Mouse (Mus musculus): ENCODE measurements around the gene Qprt. TPM values are rescaled to one million over a fixed set of nuclear protein-coding genes. Genes with fewer than 3 reads are reported as not detected.

Gene Qprt
- polyA plus RNA-seq, 1 experiment from 2014 or later, result 0.64 TPM

DNA sequence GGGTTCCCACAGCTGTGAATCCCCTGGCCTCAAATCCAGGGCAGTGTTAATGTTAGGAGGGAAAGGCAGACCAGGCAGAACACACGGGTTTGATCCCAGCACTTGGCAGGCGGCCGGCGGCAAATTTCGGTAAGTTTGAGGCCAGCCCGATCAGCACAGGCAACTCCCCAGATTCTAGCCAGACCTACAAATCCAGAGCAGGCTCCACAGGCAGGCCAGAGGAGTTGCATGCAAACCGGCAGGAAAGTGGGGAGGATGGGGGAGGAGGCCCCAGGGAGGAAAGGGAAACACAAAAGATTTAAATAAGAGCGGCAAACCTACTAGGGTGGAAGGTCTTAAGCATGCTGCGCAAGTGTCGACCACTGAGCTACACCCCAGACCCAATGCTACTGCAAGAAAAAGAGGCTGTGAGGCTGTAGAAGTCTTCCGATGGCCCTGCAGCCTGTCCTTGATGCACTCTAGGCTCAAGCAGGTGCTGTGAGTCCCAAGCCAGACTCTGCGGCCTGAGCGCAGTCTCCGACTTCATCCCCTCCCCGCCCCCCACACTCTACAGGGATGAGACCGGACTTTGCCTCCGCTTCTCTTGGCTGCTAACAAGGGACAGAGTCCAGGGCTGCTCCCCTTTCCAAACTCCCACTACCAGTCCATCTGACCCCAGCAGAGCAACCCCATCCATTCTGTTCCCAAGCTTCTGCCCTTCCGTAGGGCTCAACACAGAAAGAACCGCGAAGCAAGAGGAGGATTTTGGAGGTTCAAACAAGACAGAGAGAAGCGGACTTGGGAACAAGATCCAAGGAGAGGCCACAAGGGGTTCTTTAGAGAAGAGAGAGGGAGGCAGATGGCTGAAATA lies 740 bp downstream of the Qprt start:
- ATAC-seq (ENCODE audit: borderline replicate concordance, extremely low read depth, low FRiP score, low TSS enrichment), result no peak
- H3K36me3 ChIP-seq, result no peaks in the 10 kb centered on the region
- peaks cover 42% of the 10 kb centered on the region for H3K27me3 ChIP-seq
- peaks cover 6% of the 10 kb centered on the region; the same call in 1 of the 2 replicates for H3K9me3 ChIP-seq
- no peak overlapping the region for H3K9ac ChIP-seq
- no peak overlapping the region for H3K27ac ChIP-seq
- WGBS, result 15% methylated on average over 21 of the region's 21 CpGs
- H3K4me3 ChIP-seq, result no peak overlapping the region
- H3K4me2 ChIP-seq, result no peak overlapping the region
- H3K4me1 ChIP-seq, result no peaks in the 10 kb centered on the region

DNA sequence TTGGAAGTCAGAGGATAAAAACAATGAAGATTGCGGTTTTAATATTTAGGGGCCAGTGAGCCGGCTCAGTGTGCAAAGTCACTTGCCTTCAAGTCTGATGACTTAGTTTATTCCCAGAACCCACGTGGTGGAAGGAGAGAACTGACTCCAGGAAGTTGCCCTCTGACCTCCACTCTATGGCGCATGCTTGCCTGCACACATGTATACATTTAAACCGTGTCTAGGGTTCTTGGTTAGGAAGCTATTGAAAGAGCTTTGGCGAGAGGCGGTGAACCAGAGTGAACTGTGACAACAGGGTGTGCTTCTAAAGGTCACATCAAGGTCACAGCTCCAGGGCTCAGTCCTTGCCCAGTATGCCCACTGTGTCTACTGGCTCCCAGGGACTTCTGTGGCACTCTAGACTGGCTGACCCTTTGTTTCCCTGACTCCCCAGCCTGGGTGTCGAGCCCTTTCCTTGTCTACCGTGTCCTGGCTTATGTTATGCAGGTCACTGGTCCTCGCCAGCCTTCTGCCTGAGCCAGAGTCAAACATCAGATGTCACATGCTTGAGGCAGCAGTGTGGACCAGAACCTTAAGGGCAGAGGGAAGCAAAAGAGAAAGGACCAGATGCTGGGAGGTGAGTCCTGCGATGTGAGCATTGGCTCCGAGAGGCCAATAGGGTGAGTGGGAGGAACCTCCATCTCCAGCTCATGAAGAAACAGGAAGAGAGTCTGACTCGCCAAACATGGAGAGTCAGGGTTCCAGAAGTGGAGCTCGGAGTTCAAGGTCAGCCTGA lies 3.2 kb downstream of the Qprt start:
- no peaks in the 10 kb centered on the region for H3K9me3 ChIP-seq
- WGBS, result 54% methylated on average over 14 of the region's 14 CpGs
- H3K4me1 ChIP-seq, result no peaks in the 10 kb centered on the region
- no peaks in the 10 kb centered on the region for H3K36me3 ChIP-seq
- ATAC-seq (ENCODE audit: borderline replicate concordance, extremely low read depth, low FRiP score, low TSS enrichment), result 0 out of 2 replicates have a peak, but pooled peaks have one; percentile 39
- no peak overlapping the region for H3K4me3 ChIP-seq
- peaks cover 42% of the 10 kb centered on the region for H3K27me3 ChIP-seq
- H3K9ac ChIP-seq, result no peak overlapping the region
- H3K27ac ChIP-seq, result no peak overlapping the region
- no peak overlapping the region for H3K4me2 ChIP-seq

DNA sequence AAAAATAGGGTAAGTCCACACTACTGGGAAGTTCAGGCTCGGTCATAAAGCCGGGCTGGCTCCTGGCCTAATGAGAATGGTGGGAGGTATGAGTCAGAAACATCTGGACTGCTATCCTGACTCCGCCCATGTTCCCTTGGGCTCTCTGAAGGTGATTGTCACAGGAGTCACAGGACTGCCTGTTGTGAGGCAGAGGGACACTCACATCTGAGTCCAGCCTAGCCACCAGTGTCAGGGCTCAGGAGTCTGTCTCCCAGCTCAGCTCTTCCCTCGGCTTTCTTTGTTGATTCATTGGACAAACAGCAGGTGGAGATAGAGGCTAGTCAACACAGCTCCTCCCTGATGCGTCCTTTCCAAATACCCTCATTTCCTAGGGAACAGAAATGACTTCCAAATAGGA lies 4.1 kb downstream of the Qprt start:
- H3K27ac ChIP-seq, result no peak overlapping the region
- no peak for ATAC-seq (ENCODE audit: borderline replicate concordance, extremely low read depth, low FRiP score, low TSS enrichment)
- 29% methylated on average over 5 of the region's 5 CpGs for whole genome bisulfite sequencing
- no peak overlapping the region for H3K4me3 ChIP-seq
- H3K36me3 ChIP-seq, result no peaks in the 10 kb centered on the region
- H3K4me1 ChIP-seq, result peaks cover 5% of the 10 kb centered on the region; the same call in 1 of the 2 replicates
- no peaks in the 10 kb centered on the region for H3K9me3 ChIP-seq
- H3K27me3 ChIP-seq, result peaks cover 38% of the 10 kb centered on the region
- no peak overlapping the region for H3K4me2 ChIP-seq
- H3K9ac ChIP-seq, result no peak overlapping the region

DNA sequence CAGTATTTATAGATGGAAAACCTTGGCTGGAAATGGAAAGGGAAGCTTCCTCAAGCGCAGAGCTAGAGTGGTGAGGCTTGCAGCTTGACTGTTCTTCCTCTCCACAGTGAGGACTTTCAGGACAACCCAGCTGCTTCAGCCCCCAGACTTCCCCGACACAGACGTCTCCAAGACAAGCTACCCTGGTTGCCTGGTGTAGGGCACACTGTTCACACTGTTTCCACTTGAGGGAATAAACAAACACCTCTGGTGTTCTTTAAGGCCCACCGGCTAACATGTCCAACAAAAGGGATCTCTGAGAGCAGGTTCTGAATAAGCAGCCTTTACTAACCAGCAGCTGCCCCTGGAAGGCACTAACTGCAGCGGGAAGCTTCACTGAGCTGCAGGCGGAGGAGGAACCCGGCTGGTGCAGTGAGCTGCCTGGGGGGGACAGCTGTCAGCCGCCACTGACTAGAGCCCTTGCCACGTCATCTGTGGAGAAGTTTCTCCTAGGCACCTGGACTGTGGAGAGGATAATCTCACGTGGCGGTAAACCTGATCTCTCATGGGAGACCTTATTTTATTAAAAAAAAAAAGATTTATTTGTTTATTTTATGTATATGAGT lies 5.6 kb downstream of the Qprt start:
- 50% methylated on average over 11 of the region's 11 CpGs for WGBS
- no peak overlapping the region for H3K4me2 ChIP-seq
- H3K9me3 ChIP-seq, result no peaks in the 10 kb centered on the region
- ATAC-seq (ENCODE audit: borderline replicate concordance, extremely low read depth, low FRiP score, low TSS enrichment), result no peak
- H3K36me3 ChIP-seq, result no peaks in the 10 kb centered on the region
- H3K4me1 ChIP-seq, result peaks cover 7% of the 10 kb centered on the region; the same call in 1 of the 2 replicates
- no peak overlapping the region for H3K4me3 ChIP-seq
- peaks cover 26% of the 10 kb centered on the region for H3K27me3 ChIP-seq
- no peak overlapping the region for H3K27ac ChIP-seq
- H3K9ac ChIP-seq, result no peak overlapping the region

DNA sequence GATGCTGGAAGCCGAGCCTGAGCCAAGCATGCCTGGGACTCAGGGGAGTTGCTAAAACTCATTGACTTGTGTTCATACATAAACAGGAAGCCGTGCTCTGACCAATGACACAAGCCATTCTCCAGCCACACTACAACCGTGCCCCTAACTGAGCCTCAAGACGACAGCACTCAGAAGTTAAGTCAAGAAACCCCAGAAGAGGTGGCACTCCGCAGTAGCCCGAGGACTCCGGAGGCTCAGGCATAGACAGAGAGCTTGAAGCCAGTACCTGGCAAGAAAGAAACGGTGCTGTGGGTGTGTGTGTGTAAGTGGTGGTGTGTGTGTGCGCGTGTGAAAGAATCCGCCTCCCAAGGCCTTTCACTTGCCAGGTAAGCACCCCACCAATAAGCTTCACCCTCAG lies 7.1 kb downstream of the Qprt start:
- ATAC-seq (ENCODE audit: borderline replicate concordance, extremely low read depth, low FRiP score, low TSS enrichment), result no peak
- WGBS, result 64% methylated on average over 11 of the region's 11 CpGs
- Histone ChIP-seq H3K9ac (no peak overlapping the region), H3K4me3 (no peak overlapping the region), H3K4me2 (no peak overlapping the region), H3K27ac (no peak overlapping the region), H3K4me1 (peaks cover 7% of the 10 kb centered on the region; the same call in 1 of the 2 replicates), H3K27me3 (peaks cover 11% of the 10 kb centered on the region; the same call in 1 of the 2 replicates), H3K36me3 (no peaks in the 10 kb centered on the region), H3K9me3 (no peaks in the 10 kb centered on the region)

DNA sequence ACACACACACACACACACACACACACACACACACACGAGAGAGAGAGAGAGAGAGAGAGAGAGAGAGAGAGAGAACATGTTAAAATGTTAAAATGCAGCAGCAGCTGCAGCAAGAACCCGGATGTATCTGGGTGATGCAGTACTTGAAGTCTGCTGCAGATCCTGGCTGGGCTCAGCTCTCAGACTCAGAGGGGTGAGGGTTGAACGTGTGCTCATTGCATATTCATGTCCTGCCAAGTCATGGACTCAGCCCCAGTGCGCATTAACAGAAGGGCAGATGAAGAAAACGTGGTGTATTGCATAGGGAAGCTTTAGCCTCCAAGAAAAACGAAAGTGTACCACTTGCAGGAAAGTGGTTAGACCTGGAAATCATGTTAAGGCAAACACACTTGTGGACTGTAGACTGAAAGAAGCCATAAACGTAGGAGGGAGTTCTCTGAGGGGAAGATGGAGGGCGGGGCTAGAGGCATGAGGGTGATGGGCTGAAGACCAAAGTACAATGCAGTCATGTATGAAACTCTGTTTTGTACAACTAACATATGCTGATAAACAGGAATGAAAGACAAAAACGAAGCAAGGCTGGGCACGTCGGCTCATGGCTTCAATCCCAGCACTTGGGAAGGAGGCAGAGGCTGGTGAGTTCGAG lies 8.3 kb downstream of the Qprt start:
- no peak overlapping the region for H3K27ac ChIP-seq
- no peak for ATAC-seq (ENCODE audit: borderline replicate concordance, extremely low read depth, low FRiP score, low TSS enrichment)
- H3K9me3 ChIP-seq, result no peaks in the 10 kb centered on the region
- no peak overlapping the region for H3K9ac ChIP-seq
- H3K27me3 ChIP-seq, result no peaks in the 10 kb centered on the region
- H3K36me3 ChIP-seq, result no peaks in the 10 kb centered on the region
- 42% methylated on average over 11 of the region's 12 CpGs for WGBS
- H3K4me2 ChIP-seq, result no peak overlapping the region
- H3K4me1 ChIP-seq, result peaks cover 7% of the 10 kb centered on the region; the same call in 1 of the 2 replicates
- no peak overlapping the region for H3K4me3 ChIP-seq

DNA sequence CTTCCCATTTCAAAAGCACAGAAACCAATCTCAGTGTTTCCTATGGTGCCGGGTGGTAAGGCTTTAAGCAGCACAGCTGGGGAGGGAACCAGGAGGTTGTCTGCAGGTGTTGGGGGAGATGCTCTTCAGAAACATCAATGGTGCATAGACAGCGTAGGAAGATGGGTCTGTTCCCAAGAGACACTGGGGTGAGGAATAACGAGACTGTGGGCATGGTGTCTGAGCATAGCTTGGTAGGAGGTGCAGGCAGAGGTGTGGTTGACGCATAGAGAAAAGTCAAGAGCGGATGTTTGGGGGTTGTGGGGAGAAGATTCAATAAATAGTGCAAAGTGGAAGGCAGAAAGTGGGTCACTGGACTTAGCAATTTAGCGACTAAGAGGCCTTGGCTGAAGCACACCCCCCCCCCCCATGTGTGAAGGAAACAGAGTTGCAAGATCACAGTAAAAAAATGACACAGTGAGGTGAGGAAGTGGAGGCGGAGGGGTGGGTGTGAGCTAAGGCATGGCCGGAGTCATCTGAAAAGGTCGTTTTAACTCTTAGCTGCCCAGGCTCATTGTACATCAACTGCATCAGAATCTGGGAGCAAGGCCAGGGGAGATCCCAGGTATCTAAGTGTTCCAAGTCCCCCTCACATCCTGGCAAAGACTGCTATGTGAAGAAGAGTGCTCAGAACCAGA lies 9.0 kb downstream of the Qprt start:
- no peak overlapping the region for H3K4me3 ChIP-seq
- no peaks in the 10 kb centered on the region for H3K27me3 ChIP-seq
- no peaks in the 10 kb centered on the region for H3K9me3 ChIP-seq
- H3K4me1 ChIP-seq, result peaks cover 7% of the 10 kb centered on the region; the same call in 1 of the 2 replicates
- H3K4me2 ChIP-seq, result no peak overlapping the region
- H3K36me3 ChIP-seq, result no peaks in the 10 kb centered on the region
- H3K27ac ChIP-seq, result no peak overlapping the region
- WGBS, result 24% methylated on average over 9 of the region's 9 CpGs
- ATAC-seq (ENCODE audit: borderline replicate concordance, extremely low read depth, low FRiP score, low TSS enrichment), result no peak
- no peak overlapping the region for H3K9ac ChIP-seq

DNA sequence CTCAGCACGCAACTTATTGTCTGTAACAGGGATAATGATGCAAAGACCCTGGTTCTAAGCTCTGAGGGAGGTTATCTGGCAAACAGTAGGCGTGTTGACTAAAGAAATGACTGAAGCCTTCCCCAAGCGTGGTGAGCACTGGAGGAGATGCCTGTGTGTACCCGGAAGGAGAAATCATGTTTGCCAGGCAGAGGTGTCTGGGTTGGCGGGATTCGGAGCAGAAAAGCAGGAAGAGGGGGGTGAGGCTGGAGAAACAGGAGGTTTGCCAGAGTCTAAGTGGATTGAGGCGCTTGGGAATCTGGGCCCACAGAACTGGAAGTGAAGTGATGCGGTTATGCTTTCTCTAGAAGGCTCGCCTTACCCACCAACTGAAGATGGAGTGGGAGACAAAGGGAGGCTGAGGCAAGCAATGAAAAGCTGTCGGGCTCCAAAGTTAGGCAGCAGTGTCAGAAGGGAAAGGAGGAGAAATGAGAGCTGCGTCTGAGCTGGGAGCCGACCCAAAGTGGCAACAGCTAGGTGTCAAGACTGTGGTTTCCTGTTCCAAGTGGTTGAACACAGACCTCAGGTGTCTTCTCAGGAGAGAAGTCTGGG lies 9.7 kb downstream of the Qprt start:
- ATAC-seq (ENCODE audit: borderline replicate concordance, extremely low read depth, low FRiP score, low TSS enrichment), result no peak
- 60% methylated on average over 12 of the region's 12 CpGs for WGBS
- Histone ChIP-seq H3K9me3 (no peaks in the 10 kb centered on the region), H3K9ac (no peak overlapping the region), H3K4me2 (no peak overlapping the region), H3K27me3 (no peaks in the 10 kb centered on the region), H3K27ac (no peak overlapping the region), H3K36me3 (no peaks in the 10 kb centered on the region), H3K4me1 (peaks cover 7% of the 10 kb centered on the region; the same call in 1 of the 2 replicates), H3K4me3 (no peak overlapping the region)

DNA sequence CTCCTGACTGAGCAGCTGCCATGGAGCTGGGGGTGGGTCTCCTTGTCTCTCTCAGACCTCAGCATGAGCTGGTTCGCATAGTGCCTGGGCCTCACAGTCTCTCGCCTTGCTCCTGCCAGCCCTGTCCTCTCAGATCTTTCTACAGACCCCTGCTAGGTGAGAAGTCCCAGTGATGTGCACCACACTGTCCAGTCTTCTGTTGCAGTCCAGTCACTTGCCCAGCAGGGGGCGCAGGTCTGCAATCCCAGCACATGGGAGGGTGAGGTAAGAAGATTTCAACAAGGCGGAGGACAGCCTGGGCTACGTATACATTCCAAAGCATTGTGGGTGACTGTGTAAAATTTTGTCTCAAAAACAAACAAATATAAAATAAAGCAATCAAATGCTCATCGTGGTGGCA lies 10.6 kb downstream of the Qprt start:
- no peaks in the 10 kb centered on the region for H3K36me3 ChIP-seq
- no peak overlapping the region for H3K4me3 ChIP-seq
- no peak overlapping the region for H3K4me2 ChIP-seq
- H3K4me1 ChIP-seq, result peaks cover 7% of the 10 kb centered on the region; the same call in 1 of the 2 replicates
- WGBS, result 37% methylated on average over 6 of the region's 6 CpGs
- no peak overlapping the region for H3K9ac ChIP-seq
- H3K27me3 ChIP-seq, result no peaks in the 10 kb centered on the region
- no peaks in the 10 kb centered on the region for H3K9me3 ChIP-seq
- ATAC-seq (ENCODE audit: borderline replicate concordance, extremely low read depth, low FRiP score, low TSS enrichment), result no peak
- H3K27ac ChIP-seq, result no peak overlapping the region

DNA sequence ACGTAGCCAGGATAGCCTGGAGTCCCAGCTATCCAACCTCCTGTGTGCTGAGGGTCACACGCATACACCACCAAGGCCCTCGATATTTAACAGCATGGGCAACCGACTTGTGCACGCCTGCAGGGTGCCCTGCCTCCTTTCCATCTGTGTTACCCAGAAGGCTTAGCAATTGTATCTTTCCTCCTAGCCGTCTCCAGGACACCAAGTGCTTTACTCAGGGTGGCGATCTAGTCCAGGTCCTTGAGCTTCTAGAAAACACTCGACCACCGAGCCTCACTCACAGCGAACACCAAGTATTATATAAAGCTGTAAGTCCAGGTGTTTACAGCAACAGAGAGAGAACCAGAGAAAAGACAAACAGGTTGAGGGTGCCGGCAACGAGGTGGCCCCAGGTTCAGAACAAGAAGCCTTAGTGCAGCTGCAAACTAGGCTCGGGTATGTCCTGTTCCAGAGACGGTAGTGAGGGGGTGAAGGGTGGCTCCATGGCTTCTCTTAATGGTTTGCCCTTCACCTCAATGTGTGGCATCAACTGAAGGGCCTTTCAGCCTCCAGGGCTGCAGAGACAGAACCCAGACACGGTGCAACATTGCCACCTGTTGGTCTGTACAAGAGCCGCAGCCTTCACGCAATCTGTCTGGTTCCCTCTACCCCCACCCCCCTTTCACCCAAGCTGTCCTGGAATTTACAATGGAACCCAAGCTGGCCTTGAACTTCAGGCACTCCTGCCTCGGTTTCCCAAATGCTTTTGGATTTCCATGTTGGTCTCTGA lies 11.6 kb downstream of the Qprt start:
- H3K36me3 ChIP-seq, result no peaks in the 10 kb centered on the region
- 0 out of 2 replicates have a peak, but pooled peaks have one; percentile 29 for ATAC-seq (ENCODE audit: borderline replicate concordance, extremely low read depth, low FRiP score, low TSS enrichment)
- no peak overlapping the region for H3K4me3 ChIP-seq
- no peak overlapping the region for H3K27ac ChIP-seq
- 33% methylated on average over 18 of the region's 18 CpGs for WGBS
- H3K9me3 ChIP-seq, result no peaks in the 10 kb centered on the region
- H3K9ac ChIP-seq, result no peak overlapping the region
- no peaks in the 10 kb centered on the region for H3K27me3 ChIP-seq
- H3K4me1 ChIP-seq, result peaks cover 7% of the 10 kb centered on the region; the same call in 1 of the 2 replicates
- no peak overlapping the region for H3K4me2 ChIP-seq
